Comparison of ENCODE assay signal across 21 mouse cellular contexts in the genomic region with DNA sequence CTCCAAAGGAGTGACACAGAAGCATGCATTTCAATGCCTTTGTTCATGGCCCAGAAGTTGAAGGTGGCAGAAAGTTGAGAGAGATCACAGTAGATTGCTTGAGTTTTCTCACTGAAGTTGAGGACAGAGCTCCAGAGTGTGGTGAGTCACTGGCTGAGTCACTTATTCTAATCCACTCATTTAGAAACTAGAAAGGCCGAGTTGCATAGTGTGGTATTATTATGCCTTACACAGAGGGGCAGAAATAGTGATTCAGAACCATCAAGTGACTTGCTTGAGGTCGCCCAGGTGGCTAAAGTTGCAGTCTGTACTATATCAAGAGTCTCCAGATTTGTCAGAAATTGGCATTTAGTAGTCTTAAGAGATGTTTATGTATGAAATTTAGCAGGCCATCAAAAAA.
DNase-seq lines count a peak whose midpoint lies in the region; ATAC-seq lines count a peak whose summit lies in the region.
"Had no signal": no experiment of that assay in that cellular context is flagged by ENCODE, and none has a peak within 500 bp of the region (broad histone marks: within the 10 kb centered on the region; RNA-seq: fewer than 3 reads in every experiment).

No protein-coding gene starts in this region.

- peak; percentile 11 to 16 for DNase-seq in right cerebral cortex, postnatal 36 days (ENCODE audit: low spot score in 2 of 2)
- DNase-seq in right cerebral cortex, postnatal 10 days (ENCODE audit: low spot score in 2 of 2) = no peak
- peak; percentile 14 for DNase-seq in NIH3T3 (ENCODE audit: low read depth)
- DNase-seq in kidney, adult 11 months = no peak
- DNase-seq in lung, postnatal 25 days (ENCODE audit: low spot score) = no peak
- DNase-seq: adrenal gland, postnatal 25 days; cerebellum, adult 9-10 months; gastrocnemius, postnatal 25 days; heart, adult 18-20 months; heart, postnatal 4 days; kidney, adult 9 months; kidney, postnatal 14 days; left cerebral cortex, postnatal 4 days; liver; lung, postnatal 4 days; thymus, adult 2 months; thymus, postnatal 4 days had no signal

- peak; percentile 86 for ATAC-seq in inflammation-experienced regulatory T-cells, adult 6 months
- ATAC-seq in monocyte, adult 5-6 weeks (replicated peaks; ENCODE audit: insufficient number of reproducible peaks, low FRiP score, low TSS enrichment, poor library complexity, severe bottlenecking) = no peak
- ATAC-seq: forebrain, embryonic 15.5 days; intestine, embryonic 15.5 days had no signal

Comparison
In these comparisons a context has a peak if more than half of its experiments do, and no peak if none do; other contexts are left out.
1. DNase-seq: peak in right cerebral cortex, postnatal 36 days (2 of 2) and NIH3T3 (single experiment); none in right cerebral cortex, postnatal 10 days (0 of 2), kidney, adult 11 months (single experiment) and lung, postnatal 25 days (single experiment).